Mouse (Mus musculus): ENCODE results near the gene Rcbtb2.

- no peak for TF ChIP-seq CTCF (IDR thresholded peaks at IDR 0.05; ENCODE audit: control insufficient read depth, insufficient read depth, insufficient replicate concordance, low read depth, low read length)
- no peak for TF ChIP-seq POLR2A (IDR thresholded peaks at IDR 0.05; ENCODE audit: control insufficient read depth, low read depth, low read length)
Observed at GRCm38 (mm10) chr14:73199058-73199457, 76.2 kb downstream of the Rcbtb2 start.

Data from testis, adult 2 months (tissue).